Mouse (Mus musculus) adrenal gland, postnatal 14 days (tissue): ENCODE results near the gene Fam216a. TPM values are rescaled to one million over a fixed set of nuclear protein-coding genes. Genes with fewer than 3 reads are reported as not detected.

ENCODE experiments used
- DNase-seq: peaks from one replicate; pipeline ENCODE4 v3.0.0; 2021; ENCODE audit warnings: mixed read lengths
- total RNA-seq: library from RNA; stranded (reverse); gene quantifications from 2 replicates; pipeline ENCODE4 v1.2.3, GENCODE M21; 2021

Fam216a gene
- total RNA-seq, 1 experiment from 2014 or later, result 29.7 TPM

- DNase-seq, result no peak
These were observed 19.1 kb upstream of the Fam216a start for GRCm38 (mm10) chr5:122391178-122391785.

- no peak for DNase-seq
These were observed 18.5 kb upstream of the Fam216a start for GRCm38 (mm10) chr5:122390671-122391070.

- DNase-seq, result no peak
These were observed 17.8 kb upstream of the Fam216a start for GRCm38 (mm10) chr5:122390006-122390405.

- DNase-seq, result peak; percentile 85
These were observed 7.4 kb upstream of the Fam216a start for GRCm38 (mm10) chr5:122379374-122380155.

GRCm38 (mm10) chr5:122378171-122378570 is 6.0 kb upstream of the Fam216a start:
- DNase-seq, result no peak

- no peak for DNase-seq
These were observed 5.1 kb upstream of the Fam216a start for GRCm38 (mm10) chr5:122377101-122377833.

- no peak for DNase-seq
These were observed 714 bp upstream of the Fam216a start for GRCm38 (mm10) chr5:122372878-122373277.

GRCm38 (mm10) chr5:122371591-122372191 is 473 bp downstream of the Fam216a start, which contains the start of gene Gpn3:
Gene Gpn3 (plus strand): TSS chr5:122371876.
- peak; percentile 61 for DNase-seq

GRCm38 (mm10) chr5:122354492-122355067 is 17.6 kb downstream of the Fam216a start:
- no peak for DNase-seq

GRCm38 (mm10) chr5:122353807-122354491 is 18.2 kb downstream of the Fam216a start, which contains the start of the genes Rad9b and Vps29:
Gene Rad9b (minus strand): TSS chr5:122354233.
Gene Vps29 (plus strand): TSS chr5:122354369.
- DNase-seq, result peak; percentile 99

GRCm38 (mm10) chr5:122345777-122346176 is 26.4 kb downstream of the Fam216a start:
- no peak for DNase-seq

GRCm38 (mm10) chr5:122344260-122344659 is 27.9 kb downstream of the Fam216a start:
- peak; percentile 88 for DNase-seq

- no peak for DNase-seq
These were observed 28.4 kb downstream of the Fam216a start for GRCm38 (mm10) chr5:122343768-122344167.

- DNase-seq, result no peak
These were observed 29.3 kb downstream of the Fam216a start for GRCm38 (mm10) chr5:122342874-122343273.

- DNase-seq, result no peak
These were observed 35.4 kb downstream of the Fam216a start for GRCm38 (mm10) chr5:122336554-122337294.

- DNase-seq, result no peak
These were observed 37.5 kb downstream of the Fam216a start for GRCm38 (mm10) chr5:122334682-122335081.

- no peak for DNase-seq
These were observed 41.9 kb downstream of the Fam216a start for GRCm38 (mm10) chr5:122330269-122330668.

- DNase-seq, result no peak
These were observed 44.9 kb downstream of the Fam216a start for GRCm38 (mm10) chr5:122327283-122327682.

- no peak for DNase-seq
These were observed 46.7 kb downstream of the Fam216a start for GRCm38 (mm10) chr5:122325477-122325876.

- peak; percentile 75 for DNase-seq
These were observed 47.3 kb downstream of the Fam216a start for GRCm38 (mm10) chr5:122324608-122325431.
